Comparison of ENCODE assay signal across 26 mouse cellular contexts in genomic region chr13:9895045-9895625, GRCm38 (mm10).
DNase-seq lines count a peak whose midpoint lies in the region; ATAC-seq lines count a peak whose summit lies in the region.
"Had no signal": no experiment of that assay in that cellular context is flagged by ENCODE, and none has a peak within 500 bp of the region (broad histone marks: within the 10 kb centered on the region; RNA-seq: fewer than 3 reads in every experiment).

No protein-coding gene starts in this region.

- peak; percentile 92 for ATAC-seq in common myeloid progenitor, adult 5-6 weeks (replicated peaks; ENCODE audit: low read depth, poor library complexity, severe bottlenecking)
- peak; percentile 85 for ATAC-seq in hematopoietic stem cell, adult 5-6 weeks (replicated peaks in 1 of 2; ENCODE audit: insufficient read depth in 1 of 2, low FRiP score in 2 of 2, low TSS enrichment in 1 of 2, low read depth in 1 of 2, poor library complexity in 2 of 2, severe bottlenecking in 2 of 2)
- ATAC-seq in monocyte, adult 5-6 weeks (replicated peaks; ENCODE audit: insufficient number of reproducible peaks, low FRiP score, low TSS enrichment, poor library complexity, severe bottlenecking), result peak; percentile 50; the same call in 1 of the 2 replicates
- ATAC-seq: forebrain, embryonic 14.5 days; forebrain, postnatal 0 days; Patski had no signal

- no peak overlapping the region for H3K27ac ChIP-seq in heart, embryonic 10.5 days
- H3K27ac ChIP-seq in forebrain, embryonic 10.5 days, result no peak overlapping the region
- H3K27ac ChIP-seq: gastrocnemius, adult 2 months; heart, adult 2 months; hindbrain, embryonic 12.5 days; hindbrain, embryonic 15.5 days had no signal

- intact Hi-C loops in heart, postnatal 14 days (cut with DNase I), result no loop called here

- 85% methylated on average over 11 of the region's 11 CpGs for WGBS in heart, embryonic 10.5 days
- 75% methylated on average over 11 of the region's 11 CpGs for WGBS in forebrain, embryonic 10.5 days

- peak; percentile 3 for DNase-seq in heart, embryonic 10.5 days (ENCODE audit: low spot score)
- no peak for DNase-seq in heart, postnatal 14 days
- DNase-seq in lung, postnatal 4 days, result no peak
- no peak for DNase-seq in forebrain, embryonic 10.5 days (ENCODE audit: extremely low spot score, low spot score)
- DNase-seq in cerebellum, postnatal 36 days, result no peak
- DNase-seq: adrenal gland, postnatal 10 days; adrenal gland, postnatal 36 days; B cell, adult 2 months; cerebellum, adult 11 months; cerebellum, adult 2 months; cerebellum, adult 9-11 months; cerebellum, postnatal 25 days; forebrain, postnatal 0 days; gastrocnemius, adult 2 months; gastrocnemius, postnatal 14 days; heart, adult 2 months; heart, postnatal 36 days had no signal

- H3K9me3 ChIP-seq in heart, embryonic 10.5 days, result no peaks in the 10 kb centered on the region
- no peaks in the 10 kb centered on the region for H3K9me3 ChIP-seq in forebrain, embryonic 10.5 days
- H3K9me3 ChIP-seq: G1E; hindbrain, embryonic 12.5 days; hindbrain, embryonic 15.5 days had no signal

- H3K4me3 ChIP-seq in heart, embryonic 10.5 days, result no peak overlapping the region
- no peak overlapping the region for H3K4me3 ChIP-seq in forebrain, embryonic 10.5 days
- H3K4me3 ChIP-seq: gastrocnemius, adult 2 months; heart, adult 2 months; hindbrain, embryonic 12.5 days; hindbrain, embryonic 15.5 days had no signal

- H3K4me1 ChIP-seq in heart, embryonic 10.5 days, result no peaks in the 10 kb centered on the region
- H3K4me1 ChIP-seq in forebrain, embryonic 10.5 days, result peaks cover 11% of the 10 kb centered on the region; the same call in 1 of the 2 replicates
- H3K4me1 ChIP-seq: hindbrain, embryonic 12.5 days; hindbrain, embryonic 15.5 days had no signal

- no peaks in the 10 kb centered on the region for H3K27me3 ChIP-seq in heart, embryonic 10.5 days (ENCODE audit: insufficient read depth, poor library complexity, severe bottlenecking)
- no peaks in the 10 kb centered on the region for H3K27me3 ChIP-seq in forebrain, embryonic 10.5 days (ENCODE audit: poor library complexity, severe bottlenecking)
- H3K27me3 ChIP-seq: CH12.LX; hindbrain, embryonic 12.5 days; hindbrain, embryonic 15.5 days; Patski had no signal

- H3K36me3 ChIP-seq in heart, embryonic 10.5 days, result no peaks in the 10 kb centered on the region
- no peaks in the 10 kb centered on the region for H3K36me3 ChIP-seq in forebrain, embryonic 10.5 days (replicated peaks)
- H3K36me3 ChIP-seq: G1E; hindbrain, embryonic 12.5 days; hindbrain, embryonic 15.5 days had no signal
